Mouse (Mus musculus): ENCODE measurements around the gene Twnk.

GRCm38 (mm10) chr19:44988831-44989566 lies 16.5 kb upstream of the Twnk start, which contains the start of gene Sema4g:
- TF ChIP-seq CTCF (IDR thresholded peaks at IDR 0.05; ENCODE audit: extremely low read depth, insufficient read length, insufficient replicate concordance, low read depth, low read length) (peak; percentile 28; the same call in 1 of the 2 replicates), POLR2A (IDR thresholded peaks at IDR 0.05; ENCODE audit: low read depth, low read length) (no peak)

Data from small intestine, adult 2 months (tissue).